Mouse (Mus musculus) left cerebral cortex, postnatal 36 days (tissue): ENCODE data around the gene Mt4. TPM values are rescaled to one million over a fixed set of nuclear protein-coding genes. Genes with fewer than 3 reads are reported as not detected.

Experiments
- DNase-seq, 2 experiments: peaks; one replicate each; pipeline ENCODE4 v3.0.0; 2021 to 2022; ENCODE audit warnings: low spot score in 2 of 2, mixed read lengths in 1 of 2
- intact Hi-C: fragments of 180-260 bp; cut with DNase I; formaldehyde crosslinking; loops from one replicate; pipeline ENCODE4 v1.15.1; 2025
- total RNA-seq, 2 experiments: library from RNA; stranded (reverse); gene quantifications; 2 replicates each; pipeline ENCODE4 v1.2.3; 2021

Gene Mt4
- total RNA-seq = not detected

- intact Hi-C loops = no loop called here
- DNase-seq = no peak
These were observed at the start of gene Mt4 for GRCm38 (mm10) chr8:94136933-94137332. Gene Mt4 (plus strand): TSS chr8:94137197.

DNA sequence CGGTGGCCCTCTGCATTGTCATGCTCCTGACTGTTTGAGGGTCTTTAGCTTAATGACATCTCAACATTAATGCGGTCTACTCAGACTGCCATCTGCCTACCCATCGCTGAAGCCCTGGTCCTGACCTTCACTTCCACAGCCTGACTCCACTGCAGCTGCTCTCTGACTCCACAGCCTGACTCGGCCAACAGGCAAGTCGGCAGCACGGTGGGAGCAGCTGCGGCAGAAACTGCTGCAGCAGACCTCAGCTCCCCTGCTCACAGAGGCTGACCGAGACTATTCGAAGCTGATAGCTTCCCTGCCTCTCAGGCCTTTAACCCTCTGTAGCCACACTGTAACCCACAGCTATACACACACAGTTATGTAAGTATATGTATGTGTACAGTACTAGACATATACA is 49.0 kb upstream of the Mt4 start:
- intact Hi-C loops = no loop called here
- DNase-seq = no peak

DNA sequence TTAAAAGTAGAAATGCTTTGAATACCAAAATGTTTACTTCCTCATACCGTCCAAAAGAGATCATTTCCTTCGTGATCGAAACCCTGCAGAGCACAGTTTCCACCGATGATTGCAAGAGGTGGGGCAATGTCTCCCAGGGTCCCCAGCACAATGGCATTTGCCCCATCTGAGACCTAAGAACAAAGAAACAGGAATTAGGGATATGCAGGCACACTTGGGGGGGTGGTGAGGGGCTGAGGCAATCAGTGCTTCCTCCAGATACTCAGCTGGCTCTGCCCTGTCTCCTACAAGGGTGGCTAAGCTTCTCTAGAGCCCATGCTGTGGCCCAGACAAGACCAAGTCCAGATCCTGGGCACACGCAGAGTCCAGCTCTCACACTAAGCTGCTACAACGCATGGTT is 47.3 kb upstream of the Mt4 start:
- intact Hi-C loops = no loop called here
- DNase-seq = no peak

GRCm38 (mm10) chr8:94092848-94093247 is 44.1 kb upstream of the Mt4 start:
- DNase-seq = no peak
- intact Hi-C loops = no loop called here

DNA sequence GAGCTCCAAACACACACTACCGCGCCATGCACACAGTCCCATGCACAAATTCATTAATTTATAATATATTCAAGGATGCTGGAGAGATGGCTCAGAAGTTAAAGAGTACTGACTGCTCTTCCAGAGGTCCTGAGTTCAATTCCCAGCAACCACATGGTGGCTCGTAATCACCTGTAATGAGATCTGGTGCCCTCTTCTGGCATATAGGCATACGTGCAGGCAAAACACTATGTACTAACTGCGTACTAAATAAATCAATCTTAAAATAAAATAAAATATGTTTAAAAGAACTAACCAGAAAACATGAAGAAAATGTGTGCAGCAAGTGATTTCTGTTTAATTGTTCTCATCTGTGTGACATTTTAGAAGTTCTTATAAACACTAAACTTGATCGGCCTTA is 42.7 kb upstream of the Mt4 start:
- intact Hi-C loops = no loop called here
- no peak for DNase-seq

DNA sequence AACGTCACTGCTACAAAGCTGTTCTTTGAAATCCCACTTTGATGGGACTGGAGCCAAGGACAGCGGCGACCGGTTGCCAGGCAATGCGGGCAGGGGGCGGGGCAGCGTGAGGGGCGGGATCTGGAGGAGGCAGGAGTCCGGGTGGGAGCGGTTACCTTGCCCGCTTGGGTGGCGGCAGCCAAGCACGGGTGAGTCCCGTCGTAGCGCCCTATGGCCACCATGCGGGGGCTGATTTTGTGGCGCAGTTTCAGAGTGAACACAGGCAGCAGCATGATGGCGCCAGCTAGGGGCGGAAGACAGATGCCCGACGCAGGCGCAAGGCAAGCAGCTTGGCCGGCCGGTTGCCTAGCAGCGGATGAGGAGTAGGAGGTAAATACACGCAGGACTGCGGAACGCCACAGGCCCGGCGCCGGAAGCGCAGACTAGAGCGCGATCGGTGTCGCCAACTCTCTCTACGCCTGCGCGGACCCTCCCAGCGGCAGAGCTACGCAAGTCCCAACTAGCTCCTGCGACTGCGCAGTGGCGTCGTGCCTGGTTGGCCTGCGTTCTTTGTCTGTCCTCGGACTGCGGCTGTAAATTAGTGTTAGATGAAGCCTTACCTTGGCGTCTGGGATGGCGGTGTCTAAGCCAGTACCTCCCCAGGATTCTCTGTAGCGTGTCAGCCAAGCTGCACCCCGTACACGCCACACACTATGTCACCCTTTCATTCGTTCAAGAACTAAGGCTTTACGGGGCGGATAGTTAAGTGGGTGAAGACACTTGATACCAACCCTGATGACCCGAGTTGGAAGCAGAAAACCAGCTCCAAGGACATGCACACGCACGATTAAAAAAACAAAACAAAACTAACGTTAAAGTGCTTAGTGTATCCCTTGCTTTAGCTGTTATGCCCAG is 38.7 kb upstream of the Mt4 start, which contains the start of gene Bbs2:
TSS of gene Bbs2 (minus strand) at position 848 of the 894 bp plus-strand sequence.
- intact Hi-C loops = loop anchor here (2.0 kb wide), 1 partner anchor 54 kb away; the partner anchor contains the start of gene Mt3
- DNase-seq = peak; percentile 100

- no peak for DNase-seq
- intact Hi-C loops = loop anchor here (2.0 kb wide), 1 partner anchor 54 kb away; the partner anchor contains the start of gene Mt3
These were observed 38.0 kb upstream of the Mt4 start for GRCm38 (mm10) chr8:94098996-94099395.

GRCm38 (mm10) chr8:94104146-94104545 is 32.9 kb upstream of the Mt4 start:
- peak; percentile 43 to 46 for DNase-seq
- intact Hi-C loops = loop anchor here (5.0 kb wide), 2 partner anchors 63 to 93 kb away; no protein-coding TSS in a partner anchor

- no peak for DNase-seq
- intact Hi-C loops = no loop called here
These were observed 29.1 kb upstream of the Mt4 start for GRCm38 (mm10) chr8:94107871-94108270.

- no peak for DNase-seq
- intact Hi-C loops = no loop called here
These were observed 27.6 kb upstream of the Mt4 start for GRCm38 (mm10) chr8:94109396-94109795.

DNA sequence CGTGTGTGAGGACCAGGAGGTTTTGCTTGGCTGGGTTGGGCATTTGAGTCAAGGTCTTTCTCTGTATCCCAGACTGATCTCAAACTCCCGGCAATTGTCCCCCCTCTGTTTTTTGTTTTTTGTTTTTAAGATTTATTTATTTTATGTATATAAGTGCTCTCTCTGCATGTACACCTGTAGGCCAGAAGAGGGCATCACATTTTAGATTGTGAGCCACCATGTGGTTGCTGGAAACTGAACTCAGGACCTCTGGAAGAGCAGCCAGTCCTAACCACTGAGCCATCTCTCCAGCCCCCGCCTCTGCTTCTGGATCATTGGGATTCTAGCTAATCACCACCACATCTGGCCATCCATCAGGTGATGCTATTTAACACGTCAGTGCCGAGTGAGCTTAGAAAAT is 27.2 kb upstream of the Mt4 start:
- intact Hi-C loops = no loop called here
- DNase-seq = no peak

DNA sequence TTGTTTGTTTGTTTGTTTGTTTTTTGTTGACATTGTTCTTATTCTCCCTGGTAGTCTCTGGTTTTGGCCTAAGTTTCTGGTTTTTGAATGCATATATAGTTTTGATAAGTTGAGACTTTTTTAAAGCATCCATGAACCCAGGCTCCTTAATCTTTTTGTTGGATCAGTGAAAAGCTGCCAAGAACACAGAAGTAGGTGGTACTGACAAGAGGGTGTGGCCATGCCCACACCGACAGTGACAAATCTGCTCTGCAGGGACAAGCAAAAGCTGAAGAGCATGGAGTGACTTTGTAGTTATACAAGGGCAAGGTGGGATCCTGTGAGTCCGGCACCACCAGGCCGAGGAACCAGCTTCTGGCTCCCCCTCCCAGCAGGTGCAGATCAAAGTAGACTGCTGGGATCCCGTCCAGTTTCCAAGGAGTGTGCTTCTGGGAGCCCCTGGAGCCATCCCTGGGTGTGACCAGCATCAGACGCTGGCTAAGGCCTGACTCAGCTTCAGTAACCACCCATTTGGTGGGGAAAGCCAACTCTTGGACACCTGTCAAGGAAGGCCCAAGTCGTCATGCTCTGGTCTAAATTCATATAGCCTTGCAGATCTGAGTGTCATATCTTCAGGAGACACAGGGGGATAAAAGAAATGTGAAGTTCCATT is 26.3 kb upstream of the Mt4 start:
- DNase-seq = no peak
- intact Hi-C loops = no loop called here

DNA sequence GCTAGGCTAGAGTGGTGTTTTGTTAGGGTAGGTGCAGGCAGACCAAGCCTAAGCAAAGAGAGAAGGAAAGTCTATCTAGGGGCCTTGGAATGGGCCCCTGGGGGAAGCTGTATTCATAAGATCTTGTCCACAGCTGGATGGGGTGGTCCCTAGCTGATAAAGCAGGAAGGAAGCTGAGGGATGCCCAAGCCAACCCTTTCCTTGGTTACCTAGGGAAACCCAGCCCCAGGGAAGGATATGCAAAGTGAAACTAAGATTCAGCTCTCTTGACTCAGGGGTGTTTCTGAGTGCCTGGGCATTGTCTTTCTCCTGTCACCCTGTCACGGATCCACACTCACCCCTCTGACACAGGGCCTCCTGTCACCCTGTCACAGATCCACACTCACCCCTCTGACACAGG is 23.6 kb upstream of the Mt4 start:
- intact Hi-C loops = no loop called here
- DNase-seq = no peak

- intact Hi-C loops = no loop called here
These were observed 23.0 kb upstream of the Mt4 start for GRCm38 (mm10) chr8:94113972-94114371.

GRCm38 (mm10) chr8:94118776-94119430 is 18.1 kb upstream of the Mt4 start:
- intact Hi-C loops = no loop called here
- DNase-seq = peak; percentile 45 to 48

More at GRCm38 (mm10) chr8:94113972-94114371, 23.0 kb upstream of the Mt4 start:
- DNase-seq = no peak

DNA sequence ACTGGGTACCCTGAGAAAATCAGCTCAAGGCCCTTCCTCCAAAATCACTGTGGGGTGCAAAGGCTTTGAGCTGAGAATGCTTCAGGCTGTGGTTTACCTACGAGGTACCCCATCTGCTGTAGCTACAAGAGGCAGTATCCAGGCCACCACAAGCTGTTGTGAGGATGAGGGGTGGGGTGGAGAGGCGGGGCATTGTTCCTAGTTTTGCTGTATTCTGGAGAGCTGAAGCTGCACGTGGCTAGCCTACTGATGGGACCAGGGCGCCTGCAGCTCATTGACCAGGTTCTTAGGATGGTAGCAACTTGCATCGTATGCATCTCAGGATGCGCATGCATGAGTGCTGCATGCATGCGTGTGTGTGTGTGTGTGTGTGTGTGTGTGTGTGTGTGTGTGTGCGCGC is 15.4 kb upstream of the Mt4 start:
- no peak for DNase-seq
- intact Hi-C loops = no loop called here

DNA sequence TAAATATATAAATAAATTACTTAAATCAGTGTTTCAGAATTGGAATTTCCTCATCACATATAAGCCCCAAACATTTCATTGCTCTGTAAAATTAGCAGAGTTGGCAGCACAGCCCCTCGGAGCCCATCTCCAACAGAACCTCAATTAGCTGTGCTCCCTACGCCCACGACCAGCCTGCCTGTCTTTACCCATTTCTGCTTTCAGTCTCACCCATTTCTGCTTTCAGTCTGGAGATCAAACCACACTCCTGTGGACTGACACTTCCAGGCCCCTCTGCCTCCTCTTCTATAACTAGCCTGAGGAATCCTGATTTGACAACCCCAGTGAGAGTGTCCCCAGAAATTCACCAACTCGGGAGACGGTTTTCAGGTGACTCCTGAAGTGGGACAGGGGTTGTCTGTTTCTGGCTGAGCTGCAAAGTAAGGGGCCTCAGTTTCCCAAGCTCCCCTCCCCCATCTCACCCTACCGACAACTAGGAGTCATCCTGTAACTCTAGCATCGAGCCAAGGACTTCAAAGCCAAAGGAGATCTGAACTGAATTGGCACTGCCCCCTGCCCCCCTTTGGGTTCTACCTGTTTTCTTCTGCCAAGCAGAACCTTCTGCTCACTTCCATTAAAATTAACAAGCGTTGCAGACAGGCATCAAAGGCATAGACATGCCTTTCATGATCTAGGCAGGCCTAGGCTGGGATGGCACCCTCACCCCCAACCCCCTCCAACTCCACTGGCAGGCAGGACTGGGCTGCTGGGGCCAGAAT is 14.1 kb upstream of the Mt4 start:
- intact Hi-C loops = no loop called here
- DNase-seq = no peak

- intact Hi-C loops = no loop called here
- DNase-seq = no peak
These were observed 9.3 kb upstream of the Mt4 start for GRCm38 (mm10) chr8:94127711-94128110.

- intact Hi-C loops = no loop called here
- DNase-seq = no peak
These were observed 7.7 kb upstream of the Mt4 start for GRCm38 (mm10) chr8:94129133-94129789.
